Comparison of ENCODE assay signal across 23 mouse cellular contexts in genomic region chr16:17882196-17882595, GRCm38 (mm10). TPM values are rescaled to one million over a fixed set of nuclear protein-coding genes. Genes with fewer than 3 reads are reported as not detected.
"Had no signal": no experiment of that assay in that cellular context is flagged by ENCODE, and none has a peak within 500 bp of the region (broad histone marks: within the 10 kb centered on the region; RNA-seq: fewer than 3 reads in every experiment).

No protein-coding gene starts in this region.

- H3K9me3 ChIP-seq: limb, embryonic 13.5 days; lung, embryonic 15.5 days; midbrain, embryonic 10.5 days; midbrain, embryonic 15.5 days; neural tube, embryonic 13.5 days; stomach, embryonic 15.5 days had no signal

- H3K36me3 ChIP-seq: lung, embryonic 15.5 days; midbrain, embryonic 15.5 days had no signal

- H3K27ac ChIP-seq: limb, embryonic 13.5 days; liver, embryonic 14.5 days; lung, embryonic 15.5 days; midbrain, embryonic 10.5 days; midbrain, embryonic 15.5 days; neural tube, embryonic 13.5 days had no signal

- H3K4me3 ChIP-seq: limb, embryonic 13.5 days; lung, embryonic 15.5 days; midbrain, embryonic 10.5 days; midbrain, embryonic 15.5 days; neural tube, embryonic 13.5 days; stomach, embryonic 15.5 days had no signal

- DNase-seq: kidney, adult 11 months; kidney, postnatal 10 days; left cerebral cortex, postnatal 4 days; retina, postnatal 1 day; right cerebral cortex, postnatal 4 days; spleen, adult 18-20 months; thymus, postnatal 14 days had no signal

- H3K27me3 ChIP-seq: limb, embryonic 13.5 days; lung, embryonic 15.5 days; midbrain, embryonic 15.5 days; neural tube, embryonic 13.5 days; stomach, embryonic 15.5 days had no signal

- H3K9ac ChIP-seq: limb, embryonic 13.5 days; liver, embryonic 14.5 days; lung, embryonic 15.5 days; midbrain, embryonic 15.5 days; neural tube, embryonic 13.5 days; stomach, embryonic 15.5 days had no signal

- H3K4me2 ChIP-seq: limb, embryonic 13.5 days; lung, embryonic 15.5 days; midbrain, embryonic 15.5 days; neural tube, embryonic 13.5 days; stomach, embryonic 15.5 days had no signal

- ATAC-seq: midbrain, embryonic 15.5 days had no signal

RNA-seq across cellular contexts. Expression of gene Tssk1, which starts 11.8 kb away (rescaled TPM):
- total RNA-seq: layer of hippocampus, postnatal 14 days; left cerebral cortex, adult 18-20 months; left cerebral cortex, postnatal 10 days; left cerebral cortex, postnatal 4 days; megakaryocyte, adult 5-6 weeks had no signal
- polyA plus RNA-seq: intestine, embryonic 14.5 days; kidney, embryonic 14.5 days; liver, embryonic 14.5 days; midbrain, embryonic 15.5 days; stomach, embryonic 15.5 days had no signal

RNA-seq across cellular contexts. Expression of gene Tssk2, which starts 16.2 kb away (rescaled TPM):
- total RNA-seq: layer of hippocampus, adult 8-10 months; layer of hippocampus, postnatal 14 days; left cerebral cortex, adult 18-20 months; left cerebral cortex, postnatal 10 days; left cerebral cortex, postnatal 4 days; liver, adult 2 months; megakaryocyte, adult 5-6 weeks had no signal
- polyA plus RNA-seq: intestine, embryonic 14.5 days; kidney, embryonic 14.5 days; large intestine, adult 2 months; limb, embryonic 13.5 days; liver, adult 2 months; liver, embryonic 14.5 days; lung, embryonic 15.5 days; midbrain, embryonic 15.5 days; neural tube, embryonic 13.5 days had no signal
